Mouse (Mus musculus): Measurements from ENCODE around the gene Sf3b1. TPM values are rescaled to one million over a fixed set of nuclear protein-coding genes. Genes with fewer than 3 reads are reported as not detected.
"Not testable (repeated sequence)": the region's sequence is repeated elsewhere in the genome, so short reads cannot be mapped to it uniquely, and the experiment has no call there.

Gene Sf3b1
- 296 and 303 TPM in 2 replicates for polyA plus RNA-seq (2016; fragmentation: Nextera tagmentation; extraction: Ambion mirVana)

GRCm38 (mm10) chr1:55027253-55027801 lies at the start of gene Sf3b1:
Sf3b1 (minus strand) TSS chr1:55027481.
- WGBS = 2% methylated on average over 46 of the region's 46 CpGs

GRCm38 (mm10) chr1:55076395-55076743 lies 49.1 kb upstream of the Sf3b1 start:
- H3K9me3 ChIP-seq = no peaks in the 10 kb centered on the region
- no peak overlapping the region for H3K4me3 ChIP-seq
- no peaks in the 10 kb centered on the region for H3K27me3 ChIP-seq (ENCODE audit: poor library complexity, severe bottlenecking)
- no peaks in the 10 kb centered on the region for H3K4me1 ChIP-seq
- DNase-seq (ENCODE audit: extremely low spot score, low spot score) = no peak
- peaks cover 79% of the 10 kb centered on the region for H3K36me3 ChIP-seq (replicated peaks)
- no peak overlapping the region for H3K27ac ChIP-seq

More at GRCm38 (mm10) chr1:55027253-55027801, at the start of gene Sf3b1:
- peaks cover 7% of the 10 kb centered on the region; the same call in 1 of the 2 replicates for H3K9me3 ChIP-seq
- H3K36me3 ChIP-seq (replicated peaks) = peaks cover 33% of the 10 kb centered on the region
- no peaks in the 10 kb centered on the region for H3K27me3 ChIP-seq (ENCODE audit: poor library complexity, severe bottlenecking)
- peak; percentile 97 for DNase-seq (ENCODE audit: extremely low spot score, low spot score)
- H3K4me3 ChIP-seq = peak within 1 kb of the TSS; percentile 97
- peaks cover 17% of the 10 kb centered on the region for H3K4me1 ChIP-seq
- H3K27ac ChIP-seq = peak within 1 kb of the TSS; percentile 99

- Histone ChIP-seq H3K4me3 (no peak overlapping the region), H3K36me3 (replicated peaks) (peaks cover 77% of the 10 kb centered on the region), H3K27me3 (ENCODE audit: poor library complexity, severe bottlenecking) (no peaks in the 10 kb centered on the region), H3K27ac (no peak overlapping the region), H3K9me3 (no peaks in the 10 kb centered on the region), H3K4me1 (no peaks in the 10 kb centered on the region)
- DNase-seq (ENCODE audit: extremely low spot score, low spot score) = no peak
- WGBS = 79% methylated on average over 5 of the region's 5 CpGs
These were observed 48.5 kb upstream of the Sf3b1 start for GRCm38 (mm10) chr1:55075652-55076394.

- DNase-seq (ENCODE audit: extremely low spot score, low spot score) = no peak
- no peaks in the 10 kb centered on the region for H3K4me1 ChIP-seq
- no peak overlapping the region for H3K4me3 ChIP-seq
- no peaks in the 10 kb centered on the region for H3K27me3 ChIP-seq (ENCODE audit: poor library complexity, severe bottlenecking)
- peaks cover 73% of the 10 kb centered on the region for H3K36me3 ChIP-seq (replicated peaks)
- 67% methylated on average over 2 of the region's 2 CpGs for WGBS
- no peaks in the 10 kb centered on the region for H3K9me3 ChIP-seq
- H3K27ac ChIP-seq = no peak overlapping the region
These were observed 47.5 kb upstream of the Sf3b1 start for GRCm38 (mm10) chr1:55074757-55075156.

GRCm38 (mm10) chr1:55072328-55072727 lies 45.0 kb upstream of the Sf3b1 start:
- H3K4me3 ChIP-seq = not testable (repeated sequence)
- H3K36me3 ChIP-seq (replicated peaks) = peaks cover 67% of the 10 kb centered on the region

GRCm38 (mm10) chr1:55061772-55062171 lies 34.5 kb upstream of the Sf3b1 start:
- H3K4me1 ChIP-seq = no peaks in the 10 kb centered on the region
- WGBS = 94% methylated on average over 4 of the region's 4 CpGs
- H3K36me3 ChIP-seq (replicated peaks) = peaks cover 47% of the 10 kb centered on the region
- no peak overlapping the region for H3K27ac ChIP-seq
- no peaks in the 10 kb centered on the region for H3K9me3 ChIP-seq
- no peaks in the 10 kb centered on the region for H3K27me3 ChIP-seq (ENCODE audit: poor library complexity, severe bottlenecking)
- H3K4me3 ChIP-seq = no peak overlapping the region
- DNase-seq (ENCODE audit: extremely low spot score, low spot score) = no peak

More at GRCm38 (mm10) chr1:55072328-55072727, 45.0 kb upstream of the Sf3b1 start:
- H3K27me3 ChIP-seq (ENCODE audit: poor library complexity, severe bottlenecking); DNase-seq (ENCODE audit: extremely low spot score, low spot score); H3K9me3 ChIP-seq; H3K27ac ChIP-seq; H3K4me1 ChIP-seq: not testable (repeated sequence)

GRCm38 (mm10) chr1:55061099-55061498 lies 33.8 kb upstream of the Sf3b1 start:
- DNase-seq (ENCODE audit: extremely low spot score, low spot score) = no peak
- Histone ChIP-seq H3K4me3 (no peak overlapping the region), H3K27me3 (ENCODE audit: poor library complexity, severe bottlenecking) (no peaks in the 10 kb centered on the region), H3K4me1 (no peaks in the 10 kb centered on the region), H3K27ac (no peak overlapping the region), H3K9me3 (no peaks in the 10 kb centered on the region), H3K36me3 (replicated peaks) (peaks cover 47% of the 10 kb centered on the region)
- WGBS = 94% methylated on average over 5 of the region's 5 CpGs

- H3K27me3 ChIP-seq (ENCODE audit: poor library complexity, severe bottlenecking); H3K9me3 ChIP-seq; H3K27ac ChIP-seq; H3K4me1 ChIP-seq; DNase-seq (ENCODE audit: extremely low spot score, low spot score); H3K4me3 ChIP-seq: not testable (repeated sequence)
- peaks cover 34% of the 10 kb centered on the region for H3K36me3 ChIP-seq (replicated peaks)
- 89% methylated on average over 2 of the region's 3 CpGs for WGBS
These were observed 31.1 kb upstream of the Sf3b1 start for GRCm38 (mm10) chr1:55058383-55058782.

GRCm38 (mm10) chr1:55055322-55056115 lies 28.2 kb upstream of the Sf3b1 start:
- Histone ChIP-seq H3K4me1 (peaks cover 14% of the 10 kb centered on the region), H3K36me3 (replicated peaks) (peaks cover 20% of the 10 kb centered on the region), H3K27ac (no peak overlapping the region), H3K4me3 (no peak overlapping the region), H3K9me3 (no peaks in the 10 kb centered on the region), H3K27me3 (ENCODE audit: poor library complexity, severe bottlenecking) (peaks cover 8% of the 10 kb centered on the region; the same call in 1 of the 2 replicates)
- DNase-seq (ENCODE audit: extremely low spot score, low spot score) = no peak
- 86% methylated on average over 5 of the region's 5 CpGs for WGBS

- peaks cover 8% of the 10 kb centered on the region; the same call in 1 of the 2 replicates for H3K27me3 ChIP-seq (ENCODE audit: poor library complexity, severe bottlenecking)
- 80% methylated on average over 4 of the region's 4 CpGs for WGBS
- DNase-seq (ENCODE audit: extremely low spot score, low spot score) = no peak
- 0 out of 2 replicates have a peak, but pooled peaks cover 3% of the 10 kb centered on the region for H3K9me3 ChIP-seq
- no peak overlapping the region for H3K27ac ChIP-seq
- peak overlapping the region; percentile 86 for H3K4me3 ChIP-seq
- H3K36me3 ChIP-seq (replicated peaks) = peaks cover 19% of the 10 kb centered on the region
- peaks cover 14% of the 10 kb centered on the region for H3K4me1 ChIP-seq
These were observed 26.3 kb upstream of the Sf3b1 start for GRCm38 (mm10) chr1:55053596-55053995.

GRCm38 (mm10) chr1:55053005-55053404 lies 25.7 kb upstream of the Sf3b1 start:
- 0 out of 2 replicates have a peak, but pooled peaks cover 3% of the 10 kb centered on the region for H3K9me3 ChIP-seq
- peaks cover 8% of the 10 kb centered on the region; the same call in 1 of the 2 replicates for H3K27me3 ChIP-seq (ENCODE audit: poor library complexity, severe bottlenecking)
- WGBS = under 1% methylated on average over 42 of the region's 42 CpGs
- peaks cover 14% of the 10 kb centered on the region for H3K4me1 ChIP-seq
- no peak for DNase-seq (ENCODE audit: extremely low spot score, low spot score)
- peak overlapping the region; percentile 86 for H3K4me3 ChIP-seq
- H3K36me3 ChIP-seq (replicated peaks) = peaks cover 18% of the 10 kb centered on the region
- H3K27ac ChIP-seq = peak overlapping the region; percentile 90

GRCm38 (mm10) chr1:55052355-55052953 lies 25.2 kb upstream of the Sf3b1 start, which contains the start of gene Coq10b:
Coq10b (plus strand) TSS chr1:55052770.
- under 1% methylated on average over 46 of the region's 46 CpGs for WGBS
- H3K4me3 ChIP-seq = peak within 1 kb of the TSS; percentile 86
- 0 out of 2 replicates have a peak, but pooled peaks cover 3% of the 10 kb centered on the region for H3K9me3 ChIP-seq
- peaks cover 14% of the 10 kb centered on the region for H3K4me1 ChIP-seq
- peak within 1 kb of the TSS; percentile 90 for H3K27ac ChIP-seq
- H3K36me3 ChIP-seq (replicated peaks) = peaks cover 18% of the 10 kb centered on the region
- peak; percentile 99 for DNase-seq (ENCODE audit: extremely low spot score, low spot score)
- H3K27me3 ChIP-seq (ENCODE audit: poor library complexity, severe bottlenecking) = peaks cover 8% of the 10 kb centered on the region; the same call in 1 of the 2 replicates
